Mouse (Mus musculus) bone marrow, adult 2 months (tissue): ENCODE results near the gene Hdac11.

Experiments used
- CTCF ChIP-seq: fragments of 200-500 bp; IDR thresholded peaks from 2 replicates; pipeline ENCODE4 v1.5.1; 2011; ENCODE audit warnings: low read length, control low read depth; ENCODE audit not compliant: control insufficient read depth, insufficient read depth
- POLR2A ChIP-seq: fragments of 200-500 bp; IDR thresholded peaks from 2 replicates; pipeline ENCODE4 v1.6.1; 2011; ENCODE audit warnings: low read depth, mild to moderate bottlenecking, control low read depth, low read length, borderline replicate concordance; ENCODE audit not compliant: control insufficient read depth

GRCm38 (mm10) chr6:91124286-91125227 lies 31.9 kb upstream of the Hdac11 start:
- TF ChIP-seq CTCF (no peak), POLR2A (no peak)
